Mouse (Mus musculus) small intestine, adult 2 months (tissue): Measurements from ENCODE around the gene Serpind1. TPM values are rescaled to one million over a fixed set of nuclear protein-coding genes. Genes with fewer than 3 reads are reported as not detected.

Source experiments
- H3K27ac ChIP-seq: fragments of 200-500 bp; 2 replicates; pipeline ENCODE4 v1.5.1; 2012; ENCODE audit warnings: low read depth, low read length, control low read depth, inconsistent platforms; ENCODE audit not compliant: insufficient read depth
- H3K27me3 ChIP-seq: fragments of 200-500 bp; 2 replicates; pipeline ENCODE4 v1.6.1; 2012; ENCODE audit warnings: mild to moderate bottlenecking, moderate library complexity, low read length, inconsistent platforms; ENCODE audit not compliant: control insufficient read depth, insufficient read depth
- H3K36me3 ChIP-seq: fragments of 200-500 bp; 2 replicates; pipeline ENCODE4 v1.6.1; 2012; ENCODE audit warnings: mild to moderate bottlenecking, low read length, control low read depth, inconsistent platforms; ENCODE audit not compliant: control insufficient read depth, insufficient read depth
- H3K4me1 ChIP-seq: fragments of 200-500 bp; 2 replicates; pipeline ENCODE4 v1.6.1; 2012; ENCODE audit warnings: low read length, inconsistent platforms, mixed read lengths; ENCODE audit not compliant: control insufficient read depth, insufficient read depth, insufficient read length
- H3K4me3 ChIP-seq: fragments of 200-500 bp; 2 replicates; pipeline ENCODE4 v1.5.1; 2012; ENCODE audit warnings: low read depth, mild to moderate bottlenecking, control low read depth, inconsistent platforms, low read length, moderate library complexity
- CTCF ChIP-seq: fragments of 200-500 bp; IDR thresholded peaks from 2 replicates; pipeline ENCODE4 v1.5.1; 2012; ENCODE audit warnings: low read depth, mild to moderate bottlenecking, control low read depth, inconsistent platforms, low read length, moderate library complexity, mixed read lengths; ENCODE audit not compliant: insufficient replicate concordance, insufficient read length; ENCODE audit errors: extremely low read depth
- POLR2A ChIP-seq: fragments of 200-500 bp; IDR thresholded peaks from 2 replicates; pipeline ENCODE4 v1.6.1; 2012; ENCODE audit warnings: low read depth, mild to moderate bottlenecking, control low read depth, inconsistent platforms, low read length, moderate library complexity
- WGBS: fragments of 180-500 bp; shearing (Covaris S2); methylation state at CpG from one replicate; pipeline ENCODE4 v1.1.7; 2018; 5-methylcytosine and 5-hydroxymethylcytosine counted together
- polyA plus RNA-seq: library from polyadenylated mRNA; depleted of rRNA; stranded (reverse); fragments of >200 nt; gene quantifications from 2 replicates; pipeline ENCODE4 v1.2.3, GENCODE M21; 2012

Gene Serpind1
- polyA plus RNA-seq, 1 experiment = not detected

- no peak for TF ChIP-seq POLR2A
- peaks cover 29% of the 10 kb centered on the region for H3K36me3 ChIP-seq
- H3K27me3 ChIP-seq = no peaks in the 10 kb centered on the region
- no peak overlapping the region for H3K4me3 ChIP-seq
- no peaks in the 10 kb centered on the region for H3K4me1 ChIP-seq
- 23% methylated on average over 8 of the region's 8 CpGs for WGBS
- no peak overlapping the region for H3K27ac ChIP-seq
Measured at GRCm38 (mm10) chr16:17345141-17345812, 14.1 kb downstream of the Serpind1 start.

- H3K4me3 ChIP-seq = no peak overlapping the region
- peaks cover 33% of the 10 kb centered on the region for H3K36me3 ChIP-seq
- H3K4me1 ChIP-seq = no peaks in the 10 kb centered on the region
- H3K27me3 ChIP-seq = no peaks in the 10 kb centered on the region
- no peak for TF ChIP-seq CTCF
- no peak for TF ChIP-seq POLR2A
- 62% methylated on average over 2 of the region's 2 CpGs for WGBS
- no peak overlapping the region for H3K27ac ChIP-seq
Measured at GRCm38 (mm10) chr16:17345813-17346155, 14.6 kb downstream of the Serpind1 start.

- 65% methylated on average over 1 of the region's 1 CpGs for WGBS
- Histone ChIP-seq H3K27ac (no peak overlapping the region), H3K27me3 (no peaks in the 10 kb centered on the region), H3K4me1 (no peaks in the 10 kb centered on the region), H3K4me3 (no peak overlapping the region), H3K36me3 (peaks cover 40% of the 10 kb centered on the region)
- no peak for TF ChIP-seq CTCF
- no peak for TF ChIP-seq POLR2A
Measured at GRCm38 (mm10) chr16:17346766-17347165, 15.6 kb downstream of the Serpind1 start.

- Histone ChIP-seq H3K27me3 (no peaks in the 10 kb centered on the region), H3K4me3 (no peak overlapping the region), H3K27ac (no peak overlapping the region), H3K4me1 (no peaks in the 10 kb centered on the region), H3K36me3 (peaks cover 60% of the 10 kb centered on the region)
- WGBS = 87% methylated on average over 6 of the region's 6 CpGs
- TF ChIP-seq POLR2A = no peak
Measured at GRCm38 (mm10) chr16:17356031-17356430, 24.9 kb downstream of the Serpind1 start.

GRCm38 (mm10) chr16:17358787-17359186, 27.6 kb downstream of the Serpind1 start:
- Histone ChIP-seq H3K36me3 (peaks cover 48% of the 10 kb centered on the region), H3K27me3 (no peaks in the 10 kb centered on the region), H3K27ac (no peak overlapping the region), H3K4me1 (no peaks in the 10 kb centered on the region), H3K4me3 (no peak overlapping the region)
- WGBS = 98% methylated on average over 4 of the region's 4 CpGs
- TF ChIP-seq CTCF = no peak

GRCm38 (mm10) chr16:17382306-17382705, 51.1 kb downstream of the Serpind1 start:
- 80% methylated on average over 4 of the region's 4 CpGs for WGBS
- Histone ChIP-seq H3K27ac (no peak overlapping the region), H3K4me3 (no peak overlapping the region), H3K36me3 (peaks cover 27% of the 10 kb centered on the region), H3K4me1 (no peaks in the 10 kb centered on the region), H3K27me3 (no peaks in the 10 kb centered on the region)
- TF ChIP-seq POLR2A = no peak
- TF ChIP-seq CTCF = no peak

- WGBS = 87% methylated on average over 2 of the region's 2 CpGs
Measured at GRCm38 (mm10) chr16:17383594-17384326, 52.6 kb downstream of the Serpind1 start.

More at GRCm38 (mm10) chr16:17383594-17384326, 52.6 kb downstream of the Serpind1 start:
- Histone ChIP-seq H3K4me3 (no peak overlapping the region), H3K4me1 (no peaks in the 10 kb centered on the region), H3K36me3 (peaks cover 22% of the 10 kb centered on the region), H3K27ac (no peak overlapping the region), H3K27me3 (no peaks in the 10 kb centered on the region)
- TF ChIP-seq POLR2A (no peak), CTCF (no peak)
